Mouse (Mus musculus) myocyte (in vitro differentiated cells): ENCODE measurements at regions not wholly inside any gene's neighbourhood (a gene's known extent, or its start where the extent isn't known, plus 50 kb on each side); places are given as distances from the start of the nearest gene placed in this dataset.

Source experiments
- H3K27me3 ChIP-seq: one replicate; pipeline ENCODE4 v1.6.1; 2011; ENCODE audit not compliant: control insufficient read depth, insufficient read depth, insufficient read length
- H3K36me3 ChIP-seq: one replicate; pipeline ENCODE4 v1.6.1; 2011; ENCODE audit not compliant: control insufficient read depth, insufficient read depth
- H3K4me2 ChIP-seq: one replicate; pipeline ENCODE4 v1.6.1; 2011; ENCODE audit warnings: low read depth, control low read depth
- H3K4me3 ChIP-seq: one replicate; pipeline ENCODE4 v1.5.1; 2011; ENCODE audit warnings: mild to moderate bottlenecking, control low read depth, moderate library complexity
- H3K79me2 ChIP-seq: one replicate; pipeline ENCODE4 v1.6.1; 2011; ENCODE audit not compliant: control insufficient read depth, insufficient read depth
- H3ac ChIP-seq: one replicate; pipeline ENCODE4 v1.6.1; 2011; ENCODE audit not compliant: control insufficient read depth, insufficient read length
- CEBPB ChIP-seq: IDR thresholded peaks from 2 replicates; pipeline ENCODE4 v1.6.1; 2011; ENCODE audit warnings: mild to moderate bottlenecking, moderate library complexity; ENCODE audit not compliant: poor library complexity, insufficient read depth, severe bottlenecking
- E2F4 ChIP-seq: IDR thresholded peaks from one replicate; pipeline ENCODE4 v1.6.1; 2011; ENCODE audit warnings: mild to moderate bottlenecking, control low read depth, moderate library complexity; ENCODE audit not compliant: insufficient read depth
- MAX ChIP-seq: IDR thresholded peaks from one replicate; pipeline ENCODE4 v1.6.1; 2011; ENCODE audit warnings: low read depth, mild to moderate bottlenecking, control low read depth
- MYOD1 ChIP-seq, 3 experiments: IDR thresholded peaks; one replicate each; pipeline ENCODE4 v1.6.1; 2011; ENCODE audit warnings: control low read depth in 2 of 3, low read depth in 2 of 3, mild to moderate bottlenecking in 2 of 3, moderate library complexity in 1 of 3; ENCODE audit not compliant: insufficient read length in 2 of 3, control insufficient read depth in 1 of 3
- MYOG ChIP-seq, 3 experiments: IDR thresholded peaks; one replicate each; pipeline ENCODE4 v1.6.1; 2011; ENCODE audit warnings: control low read depth in 2 of 3, low read depth in 2 of 3, mild to moderate bottlenecking in 2 of 3; ENCODE audit not compliant: insufficient read length in 2 of 3, control insufficient read depth in 1 of 3, insufficient read depth in 1 of 3
- POLR2A ChIP-seq: IDR thresholded peaks from one replicate; pipeline ENCODE4 v1.6.1; 2011; ENCODE audit warnings: low read depth, mild to moderate bottlenecking, control low read depth, moderate library complexity; ENCODE audit not compliant: insufficient read length
- POLR2AphosphoS2 ChIP-seq: IDR thresholded peaks from one replicate; pipeline ENCODE4 v1.6.1; 2011; ENCODE audit warnings: low read depth, control low read depth; ENCODE audit not compliant: insufficient read length
- REST ChIP-seq: IDR thresholded peaks from one replicate; pipeline ENCODE4 v1.6.1; 2011; ENCODE audit warnings: mild to moderate bottlenecking, control low read depth, moderate library complexity; ENCODE audit not compliant: insufficient read depth, insufficient read length
- SRF ChIP-seq: IDR thresholded peaks from one replicate; pipeline ENCODE4 v1.6.1; 2011; ENCODE audit warnings: low read depth; ENCODE audit not compliant: control insufficient read depth, insufficient read length
- TCF12 ChIP-seq: IDR thresholded peaks from one replicate; pipeline ENCODE4 v1.6.1; 2011; ENCODE audit warnings: mild to moderate bottlenecking, control low read depth; ENCODE audit not compliant: poor library complexity, insufficient read depth, severe bottlenecking
- TCF3 ChIP-seq: IDR thresholded peaks from one replicate; pipeline ENCODE4 v1.6.1; 2011; ENCODE audit warnings: low read depth, control low read depth; ENCODE audit not compliant: insufficient read length
- USF1 ChIP-seq: IDR thresholded peaks from one replicate; pipeline ENCODE4 v1.6.1; 2011; ENCODE audit warnings: low read depth, mild to moderate bottlenecking, control low read depth, moderate library complexity

- Histone ChIP-seq H3K4me3 (no peak overlapping the region), H3K36me3 (no peaks in the 10 kb centered on the region), H3ac (no peak overlapping the region), H3K79me2 (no peaks in the 10 kb centered on the region), H3K4me2 (no peak overlapping the region), H3K27me3 (no peaks in the 10 kb centered on the region)
- TF ChIP-seq MYOG (IDR thresholded peaks at IDR 0.05; ENCODE audit: control insufficient read depth in 1 of 3, insufficient read depth in 1 of 3, insufficient read length in 2 of 3, low read depth in 2 of 3), result no peak
- no peak for TF ChIP-seq USF1
- no peak for TF ChIP-seq POLR2A
- TF ChIP-seq TCF12, result no peak
- no peak for TF ChIP-seq SRF
These were observed 394.7 kb downstream of the 4933405O20Rik start for GRCm38 (mm10) chr7:50993707-50994106.

DNA sequence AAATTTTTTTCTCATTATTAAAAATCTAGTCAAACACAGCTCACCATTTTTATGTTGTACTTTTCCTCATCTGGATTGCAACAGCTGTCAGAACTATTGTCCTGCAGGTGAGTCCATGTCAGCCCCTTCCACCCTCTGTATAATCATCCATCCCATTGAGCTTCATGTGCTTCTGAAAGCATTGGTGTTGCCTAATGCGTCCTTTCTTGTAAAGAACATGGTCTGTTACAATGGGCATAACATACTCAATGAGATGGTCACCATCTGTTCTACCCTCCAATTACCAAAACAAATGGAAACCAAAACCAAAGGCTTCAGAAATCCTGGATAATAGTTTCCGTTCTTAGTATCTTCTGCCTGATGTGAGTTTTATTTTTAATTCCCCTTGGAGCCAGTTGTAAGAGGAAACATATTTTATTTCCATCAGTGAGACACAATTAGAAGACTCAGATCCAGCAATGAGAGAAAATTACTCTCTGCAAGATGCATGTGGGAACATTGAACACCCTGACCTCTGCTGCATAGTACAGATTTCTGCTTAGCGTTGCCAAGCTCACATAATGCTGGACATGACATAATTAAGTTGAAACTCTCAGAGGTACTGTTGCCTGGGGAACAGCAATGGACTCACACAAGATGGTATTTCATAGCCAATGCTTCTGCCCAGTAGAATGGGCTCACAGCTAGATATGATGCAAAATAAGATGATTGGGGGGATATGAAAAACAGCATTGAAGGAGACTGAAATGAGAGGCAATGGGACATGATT is 443.1 kb downstream of the 4933405O20Rik start:
- Histone ChIP-seq H3ac (no peak overlapping the region), H3K36me3 (no peaks in the 10 kb centered on the region), H3K27me3 (no peaks in the 10 kb centered on the region), H3K4me2 (no peak overlapping the region), H3K4me3 (no peak overlapping the region), H3K79me2 (no peaks in the 10 kb centered on the region)
- TF ChIP-seq POLR2AphosphoS2 (no peak), MYOD1 (IDR thresholded peaks at IDR 0.05; ENCODE audit: control insufficient read depth in 1 of 3, insufficient read length in 2 of 3, low read depth in 2 of 3) (no peak), E2F4 (no peak), SRF (no peak), MAX (no peak), TCF3 (no peak), USF1 (no peak), REST (no peak), TCF12 (no peak), MYOG (IDR thresholded peaks at IDR 0.05; ENCODE audit: control insufficient read depth in 1 of 3, insufficient read depth in 1 of 3, insufficient read length in 2 of 3, low read depth in 2 of 3) (no peak), CEBPB (no peak), POLR2A (no peak)

GRCm38 (mm10) chr7:51051496-51051895 is 452.5 kb downstream of the 4933405O20Rik start:
- TF ChIP-seq SRF (no peak), MYOG (IDR thresholded peaks at IDR 0.05; ENCODE audit: control insufficient read depth in 1 of 3, insufficient read depth in 1 of 3, insufficient read length in 2 of 3, low read depth in 2 of 3) (no peak), USF1 (no peak), E2F4 (no peak), CEBPB (no peak), MYOD1 (IDR thresholded peaks at IDR 0.05; ENCODE audit: control insufficient read depth in 1 of 3, insufficient read length in 2 of 3, low read depth in 2 of 3) (no peak), TCF3 (no peak), MAX (no peak), POLR2A (no peak), POLR2AphosphoS2 (no peak), TCF12 (no peak), REST (no peak)
- no peak overlapping the region for H3K4me3 ChIP-seq
- H3K79me2 ChIP-seq, result no peaks in the 10 kb centered on the region
- no peak overlapping the region for H3ac ChIP-seq
- H3K4me2 ChIP-seq, result no peak overlapping the region
- no peaks in the 10 kb centered on the region for H3K36me3 ChIP-seq
- no peaks in the 10 kb centered on the region for H3K27me3 ChIP-seq

- H3K27me3 ChIP-seq, result no peaks in the 10 kb centered on the region
- H3K79me2 ChIP-seq, result no peaks in the 10 kb centered on the region
- H3ac ChIP-seq, result no peak overlapping the region
- no peak for TF ChIP-seq E2F4
- no peak for TF ChIP-seq SRF
- no peaks in the 10 kb centered on the region for H3K36me3 ChIP-seq
- no peak overlapping the region for H3K4me2 ChIP-seq
- H3K4me3 ChIP-seq, result no peak overlapping the region
These were observed 442.5 kb upstream of the Ano5 start for GRCm38 (mm10) chr7:51068376-51068775.

- H3K27me3 ChIP-seq, result no peaks in the 10 kb centered on the region
- no peak for TF ChIP-seq USF1
- TF ChIP-seq TCF12, result no peak
- no peak for TF ChIP-seq REST
- no peak for TF ChIP-seq CEBPB
- no peak for TF ChIP-seq TCF3
- TF ChIP-seq POLR2AphosphoS2, result no peak
- no peak for TF ChIP-seq POLR2A
- no peak for TF ChIP-seq MYOD1 (IDR thresholded peaks at IDR 0.05; ENCODE audit: control insufficient read depth in 1 of 3, insufficient read length in 2 of 3, low read depth in 2 of 3)
- H3K4me3 ChIP-seq, result no peak overlapping the region
- no peaks in the 10 kb centered on the region for H3K36me3 ChIP-seq
- no peaks in the 10 kb centered on the region for H3K79me2 ChIP-seq
- H3K4me2 ChIP-seq, result no peak overlapping the region
- no peak overlapping the region for H3ac ChIP-seq
These were observed 417.1 kb upstream of the Ano5 start for GRCm38 (mm10) chr7:51093774-51094173.
